Mouse (Mus musculus) heart, embryonic 15.5 days (tissue): ENCODE data around the gene Znfx1. TPM values are rescaled to one million over a fixed set of nuclear protein-coding genes. Genes with fewer than 3 reads are reported as not detected.

ENCODE experiments used
- ATAC-seq: fragments of 200-750 bp; cut with Nextera tagmentation; replicated peaks from 2 replicates; pipeline ENCODE4 v1.8.0; 2017; ENCODE audit warnings: low read depth, moderate TSS enrichment; ENCODE audit not compliant: insufficient number of reproducible peaks, insufficient read depth, low FRiP score
- H3K27ac ChIP-seq: fragments of 300-500 bp; sonication (generic); 2 replicates; pipeline ENCODE4 v1.5.1; 2015; ENCODE audit warnings: mild to moderate bottlenecking, inconsistent platforms
- H3K27me3 ChIP-seq: fragments of 300-500 bp; sonication (generic); 2 replicates; pipeline ENCODE4 v1.6.1; 2015; ENCODE audit warnings: inconsistent platforms
- H3K36me3 ChIP-seq: fragments of 300-500 bp; sonication (generic); 2 replicates; pipeline ENCODE4 v1.6.1; 2015; ENCODE audit warnings: mild to moderate bottlenecking, inconsistent platforms
- H3K4me1 ChIP-seq: fragments of 300-500 bp; sonication (generic); replicated peaks from 2 replicates; pipeline ENCODE4 v1.6.1; 2015; ENCODE audit warnings: inconsistent platforms
- H3K4me2 ChIP-seq: fragments of 300-500 bp; sonication (generic); 2 replicates; pipeline ENCODE4 v1.6.1; 2015; ENCODE audit warnings: inconsistent platforms, mild to moderate bottlenecking, moderate library complexity
- H3K4me3 ChIP-seq: fragments of 300-500 bp; sonication (generic); 2 replicates; pipeline ENCODE4 v1.5.1; 2015; ENCODE audit warnings: mild to moderate bottlenecking, inconsistent platforms
- H3K9ac ChIP-seq: fragments of 300-500 bp; sonication (generic); 2 replicates; pipeline ENCODE4 v1.6.1; 2015; ENCODE audit warnings: mild to moderate bottlenecking, inconsistent platforms
- H3K9me3 ChIP-seq: fragments of 300-500 bp; sonication (generic); replicated peaks from 2 replicates; pipeline ENCODE4 v1.6.1; 2016; ENCODE audit warnings: inconsistent platforms
- WGBS: fragments of 180-500 bp; shearing (Covaris S2); methylation state at CpG from one replicate; pipeline ENCODE4 v1.1.7; 2015; ENCODE audit warnings: mixed read lengths; 5-methylcytosine and 5-hydroxymethylcytosine counted together
- polyA plus RNA-seq: library from polyadenylated mRNA; unstranded; fragments of >200 nt; fragmentation: Nextera tagmentation; extraction: Ambion mirVana; gene quantifications from 2 replicates; pipeline ENCODE4 v1.2.1, GENCODE M21; 2015

Gene Znfx1
- polyA plus RNA-seq, 1 experiment from 2014 or later, result 6.2 TPM

GRCm38 (mm10) chr2:167071266-167071640 lies 8.4 kb upstream of the Znfx1 start:
- peak overlapping the region; percentile 28 for H3K9ac ChIP-seq
- peaks cover 2% of the 10 kb centered on the region; the same call in 1 of the 2 replicates for H3K36me3 ChIP-seq
- peak overlapping the region; percentile 50 for H3K4me3 ChIP-seq
- WGBS, result 23% methylated on average over 12 of the region's 12 CpGs
- H3K27me3 ChIP-seq, result no peaks in the 10 kb centered on the region
- no peak for ATAC-seq
- H3K9me3 ChIP-seq, result no peaks in the 10 kb centered on the region
- no peak overlapping the region for H3K27ac ChIP-seq
- H3K4me2 ChIP-seq, result peak overlapping the region; percentile 80
- peaks cover 14% of the 10 kb centered on the region for H3K4me1 ChIP-seq

GRCm38 (mm10) chr2:167070341-167070740 lies 7.5 kb upstream of the Znfx1 start:
- peaks cover 16% of the 10 kb centered on the region for H3K4me1 ChIP-seq
- H3K9me3 ChIP-seq, result no peaks in the 10 kb centered on the region
- peaks cover 12% of the 10 kb centered on the region for H3K36me3 ChIP-seq
- no peak overlapping the region for H3K4me3 ChIP-seq
- 39% methylated on average over 6 of the region's 6 CpGs for WGBS
- no peaks in the 10 kb centered on the region for H3K27me3 ChIP-seq
- H3K4me2 ChIP-seq, result no peak overlapping the region
- no peak overlapping the region for H3K27ac ChIP-seq
- no peak overlapping the region for H3K9ac ChIP-seq
- ATAC-seq, result no peak

- no peak for ATAC-seq
- Histone ChIP-seq H3K9ac (no peak overlapping the region), H3K27ac (no peak overlapping the region), H3K27me3 (no peaks in the 10 kb centered on the region), H3K4me1 (peaks cover 25% of the 10 kb centered on the region), H3K4me3 (no peak overlapping the region), H3K4me2 (no peak overlapping the region), H3K9me3 (no peaks in the 10 kb centered on the region), H3K36me3 (peaks cover 19% of the 10 kb centered on the region)
- WGBS, result 46% methylated on average over 6 of the region's 6 CpGs
Observed at GRCm38 (mm10) chr2:167067575-167067974, 4.8 kb upstream of the Znfx1 start.

- 41% methylated on average over 6 of the region's 6 CpGs for WGBS
- ATAC-seq, result no peak
Observed at GRCm38 (mm10) chr2:167066528-167067516, 4.0 kb upstream of the Znfx1 start.

GRCm38 (mm10) chr2:167066031-167066430 lies 3.2 kb upstream of the Znfx1 start:
- ATAC-seq, result no peak
- no peak overlapping the region for H3K4me3 ChIP-seq
- no peak overlapping the region for H3K27ac ChIP-seq
- H3K27me3 ChIP-seq, result no peaks in the 10 kb centered on the region
- peaks cover 29% of the 10 kb centered on the region for H3K4me1 ChIP-seq
- no peak overlapping the region for H3K9ac ChIP-seq
- no peak overlapping the region for H3K4me2 ChIP-seq
- 80% methylated on average over 1 of the region's 1 CpGs for WGBS
- H3K9me3 ChIP-seq, result no peaks in the 10 kb centered on the region
- H3K36me3 ChIP-seq, result peaks cover 19% of the 10 kb centered on the region

More at GRCm38 (mm10) chr2:167066528-167067516, 4.0 kb upstream of the Znfx1 start:
- H3K27ac ChIP-seq, result no peak overlapping the region
- peaks cover 26% of the 10 kb centered on the region for H3K4me1 ChIP-seq
- no peak overlapping the region for H3K9ac ChIP-seq
- no peaks in the 10 kb centered on the region for H3K9me3 ChIP-seq
- H3K4me3 ChIP-seq, result no peak overlapping the region
- peaks cover 19% of the 10 kb centered on the region for H3K36me3 ChIP-seq
- H3K27me3 ChIP-seq, result no peaks in the 10 kb centered on the region
- H3K4me2 ChIP-seq, result no peak overlapping the region

- H3K9me3 ChIP-seq, result no peaks in the 10 kb centered on the region
- H3K4me2 ChIP-seq, result peak overlapping the region; percentile 85
- peaks cover 21% of the 10 kb centered on the region for H3K36me3 ChIP-seq
- peak overlapping the region; percentile 77 for H3K4me3 ChIP-seq
- peak overlapping the region; percentile 47 for H3K9ac ChIP-seq
- H3K27ac ChIP-seq, result peak overlapping the region; percentile 20; the same call in 1 of the 2 replicates
- H3K4me1 ChIP-seq, result peaks cover 28% of the 10 kb centered on the region
- 25% methylated on average over 9 of the region's 9 CpGs for WGBS
- H3K27me3 ChIP-seq, result no peaks in the 10 kb centered on the region
- no peak for ATAC-seq
Observed at GRCm38 (mm10) chr2:167064601-167065295, 1.9 kb upstream of the Znfx1 start.

GRCm38 (mm10) chr2:167063906-167064496 lies 1.2 kb upstream of the Znfx1 start:
- Histone ChIP-seq H3K4me2 (peak overlapping the region; percentile 85), H3K4me1 (peaks cover 31% of the 10 kb centered on the region), H3K27me3 (no peaks in the 10 kb centered on the region), H3K4me3 (peak overlapping the region; percentile 77), H3K27ac (peak overlapping the region; percentile 97), H3K9ac (peak overlapping the region; percentile 91), H3K36me3 (peaks cover 25% of the 10 kb centered on the region), H3K9me3 (no peaks in the 10 kb centered on the region)
- ATAC-seq, result no peak
- 4% methylated on average over 7 of the region's 7 CpGs for WGBS

GRCm38 (mm10) chr2:167062497-167062911 lies 311 bp downstream of the Znfx1 start:
- Histone ChIP-seq H3K4me3 (peak overlapping the region; percentile 77), H3K9ac (peak overlapping the region; percentile 91), H3K4me2 (peak overlapping the region; percentile 85), H3K36me3 (peaks cover 33% of the 10 kb centered on the region), H3K27ac (peak overlapping the region; percentile 97), H3K4me1 (peaks cover 31% of the 10 kb centered on the region), H3K9me3 (no peaks in the 10 kb centered on the region), H3K27me3 (no peaks in the 10 kb centered on the region)
- peak; percentile 91 for ATAC-seq
- WGBS, result under 1% methylated on average over 50 of the region's 60 CpGs

GRCm38 (mm10) chr2:167061381-167062034 lies 1.3 kb downstream of the Znfx1 start:
- H3K27me3 ChIP-seq, result no peaks in the 10 kb centered on the region
- H3K4me2 ChIP-seq, result peak overlapping the region; percentile 85
- no peak for ATAC-seq
- H3K9me3 ChIP-seq, result no peaks in the 10 kb centered on the region
- H3K4me3 ChIP-seq, result peak overlapping the region; percentile 77
- 16% methylated on average over 11 of the region's 11 CpGs for WGBS
- H3K27ac ChIP-seq, result no peak overlapping the region
- H3K9ac ChIP-seq, result peak overlapping the region; percentile 91
- H3K36me3 ChIP-seq, result peaks cover 42% of the 10 kb centered on the region
- H3K4me1 ChIP-seq, result peaks cover 31% of the 10 kb centered on the region

GRCm38 (mm10) chr2:167060761-167061160 lies 2.1 kb downstream of the Znfx1 start:
- peak overlapping the region; percentile 30 for H3K4me2 ChIP-seq
- no peak for ATAC-seq
- peaks cover 32% of the 10 kb centered on the region for H3K4me1 ChIP-seq
- H3K27ac ChIP-seq, result 0 out of 2 replicates have a peak overlapping the region, but pooled peaks have one; percentile 35
- H3K36me3 ChIP-seq, result peaks cover 43% of the 10 kb centered on the region
- no peaks in the 10 kb centered on the region for H3K9me3 ChIP-seq
- H3K27me3 ChIP-seq, result no peaks in the 10 kb centered on the region
- no peak overlapping the region; the same call in 1 of the 2 replicates for H3K9ac ChIP-seq
- H3K4me3 ChIP-seq, result no peak overlapping the region
